Mouse (Mus musculus) hindbrain, embryonic 16.5 days (tissue): ENCODE results near the gene Tnp2. TPM values are rescaled to one million over a fixed set of nuclear protein-coding genes. Genes with fewer than 3 reads are reported as not detected.
"Not testable (repeated sequence)": the region's sequence is repeated elsewhere in the genome, so short reads cannot be mapped to it uniquely, and the experiment has no call there.

Source experiments
- ATAC-seq: fragments of 200-750 bp; cut with Nextera tagmentation; 2 replicates; pipeline ENCODE4 v1.8.0; 2017; ENCODE audit warnings: moderate TSS enrichment, moderate library complexity
- H3K27ac ChIP-seq: fragments of 300-500 bp; sonication (generic); 2 replicates; pipeline ENCODE4 v1.5.1; 2014; ENCODE audit warnings: low read depth, mild to moderate bottlenecking, control low read depth, low read length, moderate library complexity
- H3K27me3 ChIP-seq: fragments of 300-500 bp; sonication (generic); replicated peaks from 2 replicates; pipeline ENCODE4 v1.6.1; 2014; ENCODE audit warnings: low read length; ENCODE audit not compliant: control insufficient read depth, insufficient read depth
- H3K36me3 ChIP-seq: fragments of 300-500 bp; sonication (generic); 2 replicates; pipeline ENCODE4 v1.6.1; 2014; ENCODE audit warnings: mild to moderate bottlenecking, low read length, moderate library complexity, mixed read lengths; ENCODE audit not compliant: control insufficient read depth, insufficient read depth
- H3K4me1 ChIP-seq: fragments of 300-500 bp; sonication (generic); 2 replicates; pipeline ENCODE4 v1.6.1; 2014; ENCODE audit warnings: low read depth, low read length; ENCODE audit not compliant: control insufficient read depth, insufficient read depth
- H3K4me2 ChIP-seq: fragments of 300-500 bp; sonication (generic); 2 replicates; pipeline ENCODE4 v1.6.1; 2014; ENCODE audit warnings: mild to moderate bottlenecking, low read length, control low read depth, moderate library complexity
- H3K4me3 ChIP-seq: fragments of 300-500 bp; sonication (generic); 2 replicates; pipeline ENCODE4 v1.5.1; 2014; ENCODE audit warnings: mild to moderate bottlenecking, low read length, control low read depth, moderate library complexity
- H3K9ac ChIP-seq: fragments of 300-500 bp; sonication (generic); 2 replicates; pipeline ENCODE4 v1.6.1; 2014; ENCODE audit warnings: low read depth, mild to moderate bottlenecking, control low read depth, low read length, moderate library complexity
- H3K9me3 ChIP-seq: fragments of 300-500 bp; sonication (generic); 2 replicates; pipeline ENCODE4 v1.6.1; 2014; ENCODE audit warnings: mild to moderate bottlenecking, low read length, moderate library complexity; ENCODE audit not compliant: control insufficient read depth
- WGBS: fragments of 180-500 bp; shearing (Covaris S2); extraction: QIAGEN DNeasy Blood & Tissue Kit; methylation state at CpG from one replicate; pipeline ENCODE4 v1.1.7; 2014; 5-methylcytosine and 5-hydroxymethylcytosine counted together
- polyA plus RNA-seq: library from polyadenylated mRNA; unstranded; fragments of >200 nt; fragmentation: Nextera tagmentation; extraction: Ambion mirVana; gene quantifications from 2 replicates; pipeline ENCODE4 v1.2.1, GENCODE M21; 2015

Tnp2 gene
- polyA plus RNA-seq, 1 experiment from 2014 or later = 0.30 TPM

DNA sequence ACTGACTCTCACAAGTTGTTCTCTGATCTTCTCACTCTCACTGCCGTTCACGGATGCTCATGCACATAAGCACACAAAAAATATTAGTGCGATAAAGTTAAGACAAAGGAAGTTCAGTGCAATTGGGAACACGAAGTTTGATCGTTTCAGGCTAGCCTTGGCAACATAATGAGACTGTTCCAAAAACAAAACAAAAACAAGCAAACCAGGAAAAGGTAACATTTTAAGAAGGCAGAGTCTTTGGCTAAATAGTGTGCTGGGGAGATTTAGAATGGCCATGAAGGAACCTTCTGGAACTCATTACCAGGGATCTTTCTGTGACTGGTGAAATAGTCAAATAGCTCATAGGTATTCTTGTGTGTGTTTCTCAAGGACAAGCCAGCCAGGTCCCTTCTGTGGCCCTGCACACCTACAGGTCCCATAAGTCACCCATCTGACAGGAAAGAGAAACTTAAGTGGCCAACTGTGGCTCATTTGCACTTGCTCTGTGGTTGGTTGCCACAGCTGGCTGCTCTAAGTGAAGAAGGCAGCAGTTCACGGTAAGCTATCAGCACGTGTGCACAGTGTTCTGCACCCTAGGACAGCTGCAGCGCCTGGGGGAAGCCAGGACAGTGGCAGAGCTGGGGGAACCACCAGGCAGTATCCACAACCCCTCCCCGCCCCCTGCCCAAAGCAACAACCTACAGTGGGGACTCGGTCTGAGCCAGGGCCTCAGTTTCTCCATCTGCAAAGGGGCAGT lies 17.5 kb upstream of the Tnp2 start, which contains the start of gene Prm1:
Gene Prm1, minus strand, starts transcription at position 51 of the 739 bp plus-strand sequence.
- Histone ChIP-seq H3K4me3 (no peak within 1 kb of the TSS), H3K4me1 (no peaks in the 10 kb centered on the region), H3K9ac (no peak within 1 kb of the TSS), H3K9me3 (no peaks in the 10 kb centered on the region), H3K36me3 (no peaks in the 10 kb centered on the region), H3K27ac (no peak within 1 kb of the TSS), H3K27me3 (no peaks in the 10 kb centered on the region), H3K4me2 (no peak within 1 kb of the TSS)
- 77% methylated on average over 10 of the region's 10 CpGs for WGBS
- ATAC-seq = no peak

- 89% methylated on average over 3 of the region's 3 CpGs for WGBS
- not testable (repeated sequence) for H3K27ac ChIP-seq, H3K36me3 ChIP-seq, H3K4me3 ChIP-seq, H3K4me2 ChIP-seq, H3K9ac ChIP-seq, H3K4me1 ChIP-seq, H3K27me3 ChIP-seq, H3K9me3 ChIP-seq, ATAC-seq
Observed at GRCm38 (mm10) chr16:10802420-10802819, 14.0 kb upstream of the Tnp2 start.

DNA sequence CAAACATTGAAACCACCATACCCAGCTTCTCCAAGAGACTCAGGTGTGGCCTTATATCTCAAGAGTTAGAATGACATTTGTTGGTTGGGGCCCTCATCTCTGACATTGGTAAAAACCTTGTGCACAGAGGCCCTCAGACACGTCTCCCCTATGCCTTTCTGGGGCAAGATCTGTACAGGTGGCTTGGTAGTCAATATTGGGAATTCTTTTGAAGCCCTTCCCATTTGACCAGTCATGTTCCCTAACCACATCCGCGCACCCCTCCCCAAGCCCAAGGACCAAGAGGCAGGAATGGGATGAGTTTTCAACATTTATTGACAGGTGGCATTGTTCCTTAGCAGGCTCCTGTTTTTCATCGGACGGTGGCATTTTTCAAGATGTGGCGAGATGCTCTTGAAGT lies 7.6 kb upstream of the Tnp2 start, which contains the start of gene Prm2:
Gene Prm2, minus strand, starts transcription at position 101 of the 400 bp plus-strand sequence.
- Histone ChIP-seq H3K27me3 (no peaks in the 10 kb centered on the region), H3K36me3 (no peaks in the 10 kb centered on the region), H3K4me1 (no peaks in the 10 kb centered on the region), H3K4me3 (no peak within 1 kb of the TSS), H3K9me3 (no peaks in the 10 kb centered on the region), H3K27ac (no peak within 1 kb of the TSS), H3K9ac (no peak within 1 kb of the TSS), H3K4me2 (no peak within 1 kb of the TSS)
- 81% methylated on average over 6 of the region's 6 CpGs for WGBS
- ATAC-seq = no peak

DNA sequence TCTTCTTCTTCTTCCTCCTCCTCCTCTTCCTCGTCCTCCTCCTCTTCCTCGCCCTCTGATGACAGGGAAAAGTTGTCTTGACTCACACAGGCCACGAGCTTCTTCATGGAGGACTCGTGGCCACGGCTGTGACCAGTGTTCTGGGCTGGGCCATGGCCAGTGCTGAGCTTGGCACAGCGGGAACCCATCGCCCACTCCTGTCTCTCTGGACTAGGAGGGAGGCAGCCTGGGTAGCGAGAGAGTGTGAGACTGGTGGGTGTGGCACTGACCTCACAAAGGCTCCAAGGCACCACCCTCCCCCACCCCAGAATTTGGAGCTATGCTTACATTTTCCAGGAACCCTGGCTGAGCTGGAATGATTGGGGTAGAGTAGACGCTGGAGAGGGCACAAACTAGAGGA lies 2.2 kb upstream of the Tnp2 start, which contains the start of gene Prm3:
Gene Prm3, minus strand, starts transcription at position 213 of the 400 bp plus-strand sequence.
- 84% methylated on average over 9 of the region's 9 CpGs for WGBS
- no peak for ATAC-seq
- Histone ChIP-seq H3K27ac (no peak within 1 kb of the TSS), H3K9ac (no peak within 1 kb of the TSS), H3K4me1 (peaks cover 4% of the 10 kb centered on the region), H3K36me3 (no peaks in the 10 kb centered on the region), H3K4me3 (no peak within 1 kb of the TSS), H3K4me2 (no peak within 1 kb of the TSS), H3K27me3 (no peaks in the 10 kb centered on the region), H3K9me3 (no peaks in the 10 kb centered on the region)

GRCm38 (mm10) chr16:10788866-10789265 lies 406 bp upstream of the Tnp2 start:
- no peak overlapping the region for H3K4me3 ChIP-seq
- no peaks in the 10 kb centered on the region for H3K27me3 ChIP-seq
- no peak overlapping the region for H3K9ac ChIP-seq
- WGBS = 61% methylated on average over 4 of the region's 4 CpGs
- H3K9me3 ChIP-seq = no peaks in the 10 kb centered on the region
- no peak overlapping the region for H3K4me2 ChIP-seq
- H3K27ac ChIP-seq = no peak overlapping the region
- H3K4me1 ChIP-seq = peaks cover 6% of the 10 kb centered on the region
- H3K36me3 ChIP-seq = no peaks in the 10 kb centered on the region
- no peak for ATAC-seq

DNA sequence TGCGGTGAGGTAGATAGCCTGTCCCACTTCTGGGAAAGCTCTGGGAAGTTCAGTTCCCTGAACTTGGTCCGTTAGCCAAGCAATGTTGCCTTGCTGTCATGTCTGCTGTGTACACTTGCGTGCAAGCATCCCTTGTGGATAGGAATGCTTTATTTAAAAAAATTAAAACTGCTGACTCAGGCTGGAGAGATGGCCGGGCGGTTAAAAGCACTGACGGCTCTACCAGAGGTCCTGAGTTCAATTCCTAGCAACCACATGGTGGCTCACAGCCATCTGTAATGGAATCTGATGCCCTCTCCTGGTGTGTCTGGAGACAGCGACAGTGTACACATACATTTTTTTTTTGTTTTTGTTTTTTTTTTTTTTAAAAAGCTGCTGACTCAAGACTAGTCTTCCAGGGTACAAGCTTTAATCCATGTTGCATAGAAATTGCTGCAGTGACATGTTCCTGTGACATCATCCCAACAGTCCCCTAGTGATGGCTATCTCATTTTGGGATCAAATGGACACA lies 857 bp downstream of the Tnp2 start:
- no peaks in the 10 kb centered on the region for H3K36me3 ChIP-seq
- H3K9me3 ChIP-seq = no peaks in the 10 kb centered on the region
- no peak overlapping the region for H3K9ac ChIP-seq
- no peak overlapping the region for H3K4me3 ChIP-seq
- WGBS = 80% methylated on average over 7 of the region's 7 CpGs
- H3K4me2 ChIP-seq = no peak overlapping the region
- peaks cover 8% of the 10 kb centered on the region for H3K4me1 ChIP-seq
- ATAC-seq = no peak
- no peak overlapping the region for H3K27ac ChIP-seq
- H3K27me3 ChIP-seq = no peaks in the 10 kb centered on the region

- Histone ChIP-seq H3K9me3 (no peaks in the 10 kb centered on the region), H3K4me2 (no peak overlapping the region; the same call in 1 of the 2 replicates), H3K4me3 (no peak overlapping the region), H3K36me3 (no peaks in the 10 kb centered on the region), H3K9ac (no peak overlapping the region), H3K27ac (0 out of 2 replicates have a peak overlapping the region, but pooled peaks have one; percentile 96), H3K4me1 (peaks cover 12% of the 10 kb centered on the region), H3K27me3 (no peaks in the 10 kb centered on the region)
- no peak for ATAC-seq
- 55% methylated on average over 4 of the region's 4 CpGs for WGBS
Observed at GRCm38 (mm10) chr16:10786782-10787547, 1.5 kb downstream of the Tnp2 start.

- Histone ChIP-seq H3K36me3 (no peaks in the 10 kb centered on the region), H3K9me3 (no peaks in the 10 kb centered on the region), H3K27me3 (no peaks in the 10 kb centered on the region), H3K27ac (peak overlapping the region; percentile 96), H3K4me1 (peaks cover 12% of the 10 kb centered on the region), H3K4me2 (peak overlapping the region; percentile 99), H3K4me3 (peak overlapping the region; percentile 79), H3K9ac (peak overlapping the region; percentile 86)
- ATAC-seq = peak; percentile 40
- 1% methylated on average over 9 of the region's 9 CpGs for WGBS
Observed at GRCm38 (mm10) chr16:10786288-10786687, 2.2 kb downstream of the Tnp2 start.
